Mouse (Mus musculus) mesoderm, embryonic 11.5 days (tissue): ENCODE measurements around the gene Gm38431.
"Not testable (repeated sequence)": the region's sequence is repeated elsewhere in the genome, so short reads cannot be mapped to it uniquely, and the experiment has no call there.

Experiments
- DNase-seq: peaks from one replicate; pipeline ENCODE4 v3.0.0-alpha.2; 2012; ENCODE audit warnings: low read depth, low spot score

Gm38431 gene

GRCm38 (mm10) chr9:21105760-21106564, 14.2 kb upstream of the Gm38431 start:
- no peak for DNase-seq

- DNase-seq: no peak
Measured at GRCm38 (mm10) chr9:21104814-21105213, 13.0 kb upstream of the Gm38431 start.

- DNase-seq: no peak
Measured at GRCm38 (mm10) chr9:21102076-21102475, 10.3 kb upstream of the Gm38431 start.

- DNase-seq: no peak
Measured at GRCm38 (mm10) chr9:21100447-21101161, 8.8 kb upstream of the Gm38431 start.

- DNase-seq: no peak
Measured at GRCm38 (mm10) chr9:21097793-21098192, 6.0 kb upstream of the Gm38431 start.

- no peak for DNase-seq
Measured at GRCm38 (mm10) chr9:21095958-21096357, 4.2 kb upstream of the Gm38431 start.

GRCm38 (mm10) chr9:21093423-21093822, 1.6 kb upstream of the Gm38431 start:
- DNase-seq: no peak

GRCm38 (mm10) chr9:21090972-21091706, 658 bp downstream of the Gm38431 start:
- DNase-seq: no peak

GRCm38 (mm10) chr9:21090537-21090936, 1.3 kb downstream of the Gm38431 start:
- DNase-seq: no peak

- DNase-seq: no peak
Measured at GRCm38 (mm10) chr9:21083324-21083723, 8.5 kb downstream of the Gm38431 start.

- DNase-seq: no peak
Measured at GRCm38 (mm10) chr9:21081127-21081526, 10.7 kb downstream of the Gm38431 start.

- no peak for DNase-seq
Measured at GRCm38 (mm10) chr9:21075625-21076024, 16.2 kb downstream of the Gm38431 start.

GRCm38 (mm10) chr9:21074173-21074572, 17.6 kb downstream of the Gm38431 start:
- DNase-seq: no peak

- DNase-seq: peak; percentile 92
Measured at GRCm38 (mm10) chr9:21073044-21073840, 18.6 kb downstream of the Gm38431 start, which contains the start of the genes Gm49373 and Fdx1l. TSS of gene Gm49373 (minus strand) at chr9:21073096. TSS of gene Fdx1l (minus strand) at chr9:21073614.

- no peak for DNase-seq
Measured at GRCm38 (mm10) chr9:21072641-21073040, 19.2 kb downstream of the Gm38431 start.

- DNase-seq: no peak
Measured at GRCm38 (mm10) chr9:21067006-21067684, 24.7 kb downstream of the Gm38431 start, which contains the start of gene Zglp1. TSS of gene Zglp1 (minus strand) at chr9:21067093.

- DNase-seq: no peak
Measured at GRCm38 (mm10) chr9:21062928-21063327, 28.9 kb downstream of the Gm38431 start.

- no peak for DNase-seq
Measured at GRCm38 (mm10) chr9:21051578-21051977, 40.2 kb downstream of the Gm38431 start.

- DNase-seq: no peak
Measured at GRCm38 (mm10) chr9:21045235-21045634, 46.6 kb downstream of the Gm38431 start.

- not testable (repeated sequence) for DNase-seq
Measured at GRCm38 (mm10) chr9:21044785-21045184, 47.0 kb downstream of the Gm38431 start.

GRCm38 (mm10) chr9:21043563-21043962, 48.2 kb downstream of the Gm38431 start:
- DNase-seq: no peak
